Mouse (Mus musculus) bone marrow, adult 2 months (tissue): ENCODE data around the gene Acly.

ENCODE experiments used
- CTCF ChIP-seq: fragments of 200-500 bp; IDR thresholded peaks from 2 replicates; pipeline ENCODE4 v1.5.1; 2011; ENCODE audit warnings: low read length, control low read depth; ENCODE audit not compliant: control insufficient read depth, insufficient read depth
- POLR2A ChIP-seq: fragments of 200-500 bp; IDR thresholded peaks from 2 replicates; pipeline ENCODE4 v1.6.1; 2011; ENCODE audit warnings: low read depth, mild to moderate bottlenecking, control low read depth, low read length, borderline replicate concordance; ENCODE audit not compliant: control insufficient read depth

DNA sequence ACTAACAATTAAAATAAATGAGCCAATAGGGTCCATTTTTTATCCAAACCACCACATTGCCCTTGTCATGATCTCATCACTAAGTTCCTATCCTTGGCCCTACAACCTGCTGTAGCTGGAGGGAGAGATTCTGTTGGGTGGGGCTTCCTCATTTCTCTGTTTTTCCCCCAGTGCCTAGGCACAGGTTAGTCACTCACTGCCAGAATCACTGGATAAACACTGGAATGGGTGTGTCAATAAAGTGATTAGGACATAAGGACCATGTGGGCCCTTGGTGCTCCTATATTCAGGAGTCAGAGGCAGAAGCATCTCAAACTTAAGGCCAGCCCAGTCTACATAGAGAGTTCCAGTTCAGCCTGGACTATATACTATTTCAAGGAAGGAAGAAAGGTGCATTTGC, 8.7 kb upstream of the Acly start:
- TF ChIP-seq CTCF (no peak), POLR2A (no peak)
